Mouse (Mus musculus) hindbrain, postnatal 0 days (tissue): ENCODE data around the gene Hnrnpm. TPM values are rescaled to one million over a fixed set of nuclear protein-coding genes. Genes with fewer than 3 reads are reported as not detected.
"Not testable (repeated sequence)": the region's sequence is repeated elsewhere in the genome, so short reads cannot be mapped to it uniquely, and the experiment has no call there.

ENCODE experiments used
- ATAC-seq: fragments of 200-750 bp; cut with Nextera tagmentation; 2 replicates; pipeline ENCODE4 v1.8.0; 2017; ENCODE audit warnings: mild to moderate bottlenecking, moderate TSS enrichment, moderate library complexity
- DNase-seq: peaks from one replicate; pipeline ENCODE4 v3.0.0-alpha.2; 2015; ENCODE audit warnings: low spot score
- H3K27ac ChIP-seq: fragments of 300-500 bp; sonication (generic); 2 replicates; pipeline ENCODE4 v1.5.1; 2014; ENCODE audit warnings: mild to moderate bottlenecking
- H3K27me3 ChIP-seq: fragments of 300-500 bp; sonication (generic); 2 replicates; pipeline ENCODE4 v1.6.1; 2014; ENCODE audit warnings: low read length, mixed read lengths; ENCODE audit not compliant: insufficient read depth
- H3K36me3 ChIP-seq: fragments of 300-500 bp; sonication (generic); 2 replicates; pipeline ENCODE4 v1.6.1; 2014; ENCODE audit warnings: low read length, mixed read lengths; ENCODE audit not compliant: insufficient read depth
- H3K4me1 ChIP-seq: fragments of 300-500 bp; sonication (generic); 2 replicates; pipeline ENCODE4 v1.6.1; 2014; ENCODE audit warnings: antibody characterized with exemption, low read length, mixed read lengths; ENCODE audit not compliant: insufficient read depth
- H3K4me2 ChIP-seq: fragments of 300-500 bp; sonication (generic); 2 replicates; pipeline ENCODE4 v1.6.1; 2014; ENCODE audit warnings: low read depth, mild to moderate bottlenecking, low read length, moderate library complexity, mixed read lengths
- H3K4me3 ChIP-seq: fragments of 300-500 bp; sonication (generic); 2 replicates; pipeline ENCODE4 v1.5.1; 2014; ENCODE audit warnings: low read length
- H3K9ac ChIP-seq: fragments of 300-500 bp; sonication (generic); replicated peaks from 2 replicates; pipeline ENCODE4 v1.6.1; 2014; ENCODE audit warnings: mild to moderate bottlenecking, low read length, moderate library complexity, mixed read lengths
- H3K9me3 ChIP-seq: fragments of 300-500 bp; sonication (generic); 2 replicates; pipeline ENCODE4 v1.6.1; 2016; ENCODE audit warnings: low read length, mixed read lengths
- CTCF ChIP-seq: IDR thresholded peaks from 2 replicates; pipeline ENCODE4 v1.5.1; 2016; ENCODE audit warnings: antibody characterized with exemption, control low read depth, low read depth
- WGBS: fragments of 180-500 bp; shearing (Covaris S2); extraction: QIAGEN DNeasy Blood & Tissue Kit; methylation state at CpG from one replicate; pipeline ENCODE4 v1.1.7; 2014; 5-methylcytosine and 5-hydroxymethylcytosine counted together
- polyA plus RNA-seq: library from polyadenylated mRNA; unstranded; fragments of >200 nt; fragmentation: Nextera tagmentation; extraction: Ambion mirVana; gene quantifications from 2 replicates; pipeline ENCODE4 v1.2.1, GENCODE M21; 2015
- total RNA-seq: library from RNA; depleted of rRNA; stranded (reverse); fragments of >200 nt; gene quantifications from 2 replicates; pipeline ENCODE4 v1.2.3, GENCODE M21; 2014; rRNA removed

Gene Hnrnpm
- total RNA-seq: 49.2 and 55.7 TPM in 2 replicates
- polyA plus RNA-seq: 124 and 133 TPM in 2 replicates

DNA sequence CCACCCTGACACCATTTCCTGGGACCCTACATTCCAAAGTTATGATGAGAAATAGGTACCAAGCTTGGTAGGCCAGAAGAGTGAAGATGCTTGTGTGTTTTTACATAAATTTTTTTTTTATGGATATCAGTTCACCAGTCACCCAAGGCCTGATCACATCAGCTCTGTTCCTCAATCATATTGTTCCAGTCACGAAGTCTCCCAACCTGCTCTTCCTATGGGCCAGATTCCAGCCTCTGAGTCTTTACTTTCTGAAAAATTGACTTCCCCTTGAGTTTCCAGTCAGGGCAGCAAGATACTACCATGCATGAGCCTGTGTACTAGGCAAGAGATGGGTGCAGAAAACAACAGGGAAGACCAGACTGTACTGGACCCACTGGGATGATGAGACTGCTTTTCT is at the start of gene Hnrnpm:
Gene Hnrnpm, minus strand, starts transcription at position 101 of the 400 bp plus-strand sequence.
- WGBS: 94% methylated on average over 1 of the region's 1 CpGs
- Histone ChIP-seq H3K4me2 (peak within 1 kb of the TSS; percentile 97), H3K4me1 (peaks cover 15% of the 10 kb centered on the region; the same call in 1 of the 2 replicates), H3K9ac (peak within 1 kb of the TSS; percentile 97), H3K27ac (peak within 1 kb of the TSS; percentile 97), H3K36me3 (peaks cover 5% of the 10 kb centered on the region; the same call in 1 of the 2 replicates), H3K4me3 (peak within 1 kb of the TSS; percentile 91), H3K9me3 (no peaks in the 10 kb centered on the region), H3K27me3 (no peaks in the 10 kb centered on the region)
- no peak for DNase-seq
- ATAC-seq: no peak
- no peak for TF ChIP-seq CTCF

DNA sequence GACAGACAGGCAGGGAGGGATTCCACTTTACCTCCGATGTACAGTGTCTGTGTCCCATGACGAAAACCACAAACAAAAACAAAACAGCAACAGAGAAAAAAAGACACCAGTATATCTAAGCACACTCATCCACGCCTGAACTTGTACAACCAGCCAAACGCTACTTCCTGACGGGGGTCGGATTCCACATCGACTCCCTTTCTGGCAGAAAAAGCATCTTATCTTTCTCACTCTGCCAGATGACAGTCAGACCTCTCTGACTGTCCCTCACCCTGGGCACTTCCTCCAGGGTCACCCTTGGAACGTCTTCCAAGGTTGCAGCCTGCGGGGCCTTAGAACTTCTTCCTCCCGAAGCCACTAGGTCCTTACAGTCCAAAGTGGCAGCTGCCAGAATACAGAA is 46.9 kb upstream of the Hnrnpm start:
- 89% methylated on average over 10 of the region's 10 CpGs for WGBS
- H3K27me3 ChIP-seq, H3K4me2 ChIP-seq, H3K27ac ChIP-seq, DNase-seq, H3K4me1 ChIP-seq, H3K4me3 ChIP-seq, ATAC-seq, H3K9me3 ChIP-seq, H3K36me3 ChIP-seq, H3K9ac ChIP-seq: not testable (repeated sequence)

DNA sequence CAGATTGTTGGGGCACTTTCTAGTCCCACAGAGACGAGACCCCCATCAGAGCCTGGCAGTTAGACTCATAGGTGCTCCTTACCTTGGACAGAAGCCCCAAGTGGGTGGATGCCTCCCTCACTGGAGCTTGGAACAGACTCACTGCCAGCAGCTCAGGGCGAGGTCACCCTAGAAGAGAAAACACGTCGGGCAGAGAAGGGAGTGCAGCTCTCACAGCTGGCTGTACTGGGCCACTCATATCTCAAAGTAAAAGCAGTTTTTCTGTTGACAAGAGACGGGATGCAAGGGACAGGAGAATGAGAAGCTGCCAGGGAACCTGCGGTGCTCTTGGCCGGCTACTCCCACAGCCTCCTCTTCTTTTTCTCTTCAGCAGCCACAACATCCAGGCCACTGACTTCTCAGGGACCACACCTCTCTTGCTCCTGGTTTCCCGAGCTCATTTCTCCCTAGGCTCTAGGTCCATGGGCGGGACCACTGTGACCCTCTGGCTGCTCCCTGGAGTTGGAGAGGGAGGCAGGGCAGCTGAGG is 46.0 kb upstream of the Hnrnpm start:
- H3K4me1 ChIP-seq, DNase-seq, ATAC-seq, H3K9ac ChIP-seq, H3K9me3 ChIP-seq, H3K27ac ChIP-seq, H3K27me3 ChIP-seq, H3K4me2 ChIP-seq, H3K4me3 ChIP-seq, H3K36me3 ChIP-seq: not testable (repeated sequence)
- WGBS: 61% methylated on average over 9 of the region's 9 CpGs

DNA sequence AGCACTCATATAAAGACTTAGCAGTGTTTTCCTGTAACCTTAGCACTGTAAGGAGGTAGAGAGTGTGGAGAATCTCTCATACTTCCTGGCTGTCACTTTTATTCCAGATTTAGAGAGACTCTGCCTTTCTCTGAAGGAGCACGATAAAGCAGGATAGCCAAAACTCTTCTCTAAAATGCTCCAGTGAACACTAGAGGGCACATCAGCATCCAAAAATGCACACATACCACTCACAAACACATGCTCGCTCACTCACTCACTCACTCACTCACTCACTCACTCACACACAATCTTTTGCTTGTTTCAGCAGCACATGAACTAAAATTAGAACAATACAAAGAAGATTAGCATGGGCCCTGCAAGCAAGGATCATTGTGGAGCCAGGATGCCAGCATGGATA is 42.6 kb upstream of the Hnrnpm start:
- no peak for ATAC-seq
- WGBS: 48% methylated on average over 2 of the region's 2 CpGs

DNA sequence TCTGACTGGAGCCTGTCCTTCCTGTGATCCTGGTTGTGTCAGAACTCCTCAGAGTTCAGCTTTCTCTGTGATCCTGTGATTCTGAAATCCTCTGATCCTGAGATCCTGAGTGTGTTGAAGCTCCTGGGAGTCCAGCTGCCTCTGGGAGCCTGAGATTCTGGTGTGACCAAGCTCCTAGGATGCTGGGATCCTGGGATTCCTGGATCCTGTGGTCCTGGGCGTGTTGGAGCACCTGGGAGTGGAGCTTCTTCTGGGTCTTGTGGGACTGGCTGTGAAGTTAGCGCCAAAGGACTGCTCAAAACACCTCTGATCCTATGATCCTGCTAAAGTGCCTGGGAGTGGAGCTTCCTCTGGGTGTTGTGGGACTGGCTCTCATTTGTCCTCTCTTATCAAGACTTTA is 41.7 kb upstream of the Hnrnpm start:
- no peak overlapping the region for H3K4me3 ChIP-seq
- ATAC-seq (no peak), DNase-seq (no peak)
- 83% methylated on average over 2 of the region's 2 CpGs for WGBS
- H3K27me3 ChIP-seq: no peaks in the 10 kb centered on the region
- no peaks in the 10 kb centered on the region for H3K9me3 ChIP-seq
- H3K4me1 ChIP-seq: no peaks in the 10 kb centered on the region
- H3K27ac ChIP-seq: no peak overlapping the region
- H3K9ac ChIP-seq: no peak overlapping the region
- no peak for TF ChIP-seq CTCF
- no peak overlapping the region for H3K4me2 ChIP-seq
- no peaks in the 10 kb centered on the region for H3K36me3 ChIP-seq

More for the DNA sequence above, 42.6 kb upstream of the Hnrnpm start:
- no peak for DNase-seq
- Histone ChIP-seq H3K9me3 (no peaks in the 10 kb centered on the region), H3K4me3 (no peak overlapping the region), H3K36me3 (no peaks in the 10 kb centered on the region), H3K4me2 (no peak overlapping the region), H3K27me3 (no peaks in the 10 kb centered on the region), H3K4me1 (no peaks in the 10 kb centered on the region), H3K27ac (no peak overlapping the region), H3K9ac (no peak overlapping the region)
- peak; percentile 43 for TF ChIP-seq CTCF

DNA sequence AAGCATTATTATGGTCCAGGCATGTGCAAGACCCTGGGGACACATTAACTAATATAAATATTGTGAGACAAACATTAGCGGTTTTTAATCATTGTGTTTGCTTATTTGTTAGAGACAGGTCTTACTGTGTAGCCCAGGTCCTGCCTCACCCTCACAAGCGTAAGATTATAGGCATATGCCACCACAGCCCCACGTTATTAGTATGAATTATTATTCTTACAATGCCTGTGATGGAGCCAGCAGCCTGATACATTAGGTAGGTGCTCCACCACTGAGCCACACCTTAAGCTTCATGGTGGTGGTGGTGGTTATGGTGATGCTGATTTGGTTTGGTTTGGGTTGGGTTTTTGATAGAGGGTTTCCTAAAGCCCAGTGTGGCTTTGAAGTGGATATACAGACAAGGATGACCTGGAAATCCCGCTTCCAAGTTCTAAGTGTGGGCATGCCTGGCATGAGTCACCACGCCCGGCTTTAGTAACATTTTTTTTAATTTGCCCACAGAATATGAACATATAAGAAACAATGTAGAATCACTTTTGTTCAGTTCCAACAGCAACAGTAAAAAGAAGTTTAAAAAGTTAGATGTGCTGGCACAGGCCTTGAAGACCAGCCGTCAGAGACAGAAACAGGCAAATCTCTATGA is 33.2 kb upstream of the Hnrnpm start:
- H3K4me1 ChIP-seq: no peaks in the 10 kb centered on the region
- H3K27me3 ChIP-seq: no peaks in the 10 kb centered on the region
- no peak overlapping the region for H3K4me3 ChIP-seq
- ATAC-seq (no peak), DNase-seq (no peak)
- no peak overlapping the region for H3K27ac ChIP-seq
- no peak overlapping the region for H3K4me2 ChIP-seq
- WGBS: 95% methylated on average over 7 of the region's 7 CpGs
- no peaks in the 10 kb centered on the region for H3K9me3 ChIP-seq
- H3K9ac ChIP-seq: no peak overlapping the region
- no peaks in the 10 kb centered on the region for H3K36me3 ChIP-seq
- TF ChIP-seq CTCF: no peak

DNA sequence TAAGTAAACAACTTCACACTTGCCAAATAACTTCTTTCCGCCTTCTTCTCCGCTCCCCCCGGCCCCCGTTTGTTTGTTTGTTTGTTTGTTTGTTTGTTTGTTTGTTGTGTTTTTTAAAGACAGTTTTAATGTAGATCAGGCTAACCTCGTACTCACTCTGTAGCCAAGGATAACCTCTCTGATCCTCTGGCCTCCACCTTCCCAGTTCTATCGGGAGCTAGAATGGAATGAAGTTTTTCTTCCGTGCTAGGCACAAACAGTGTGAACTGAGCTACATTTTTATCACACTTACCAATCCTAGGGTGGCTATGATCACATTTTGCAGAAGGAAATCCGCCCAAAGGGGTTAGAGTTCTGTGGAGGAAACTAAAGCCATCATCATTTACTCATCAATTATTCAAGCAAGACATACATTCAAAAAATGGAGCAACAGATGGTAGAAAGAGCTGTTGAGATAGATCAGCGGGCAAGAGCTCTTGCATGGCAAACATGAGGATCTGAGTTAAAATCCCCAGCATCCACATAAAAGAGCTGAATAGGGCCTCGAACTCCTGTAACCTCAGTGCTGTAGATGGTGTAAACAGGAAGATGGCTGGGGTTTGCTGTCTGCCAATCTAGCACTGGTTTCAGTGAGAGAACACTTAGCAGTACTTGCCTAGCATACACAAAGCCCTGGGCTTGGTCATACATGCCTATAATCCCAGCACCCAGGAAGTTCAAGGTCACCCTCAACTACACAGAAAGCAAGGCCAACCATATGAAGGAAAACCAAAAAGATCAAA is 32.5 kb upstream of the Hnrnpm start:
- H3K4me3 ChIP-seq: peak overlapping the region; percentile 88
- H3K36me3 ChIP-seq: no peaks in the 10 kb centered on the region
- H3K9ac ChIP-seq: no peak overlapping the region
- 43% methylated on average over 10 of the region's 10 CpGs for WGBS
- H3K4me2 ChIP-seq: peak overlapping the region; percentile 86
- H3K27me3 ChIP-seq: no peaks in the 10 kb centered on the region
- no peaks in the 10 kb centered on the region for H3K4me1 ChIP-seq
- H3K9me3 ChIP-seq: no peaks in the 10 kb centered on the region
- H3K27ac ChIP-seq: no peak overlapping the region
- DNase-seq: no peak
- ATAC-seq: peak; percentile 4; the same call in 1 of the 2 replicates
- no peak for TF ChIP-seq CTCF
